Mouse (Mus musculus) kidney, postnatal 0 days (tissue): Measurements from ENCODE around the gene Arhgap10. TPM values are rescaled to one million over a fixed set of nuclear protein-coding genes. Genes with fewer than 3 reads are reported as not detected.
A peak's percentile ranks its signal among the peaks of the same experiment; 100 is the strongest.

Source experiments
- ATAC-seq: fragments of 200-750 bp; cut with Nextera tagmentation; replicated peaks from 2 replicates; pipeline ENCODE4 v1.8.0; 2017; ENCODE audit warnings: low read depth, moderate number of reproducible peaks, moderate TSS enrichment, moderate library complexity; ENCODE audit not compliant: low FRiP score
- DNase-seq: peaks from one replicate; pipeline ENCODE4 v3.0.0-alpha.2; 2016; ENCODE audit warnings: low spot score
- H3K27ac ChIP-seq: fragments of 300-500 bp; sonication (generic); 2 replicates; pipeline ENCODE4 v1.5.1; 2014; ENCODE audit warnings: mild to moderate bottlenecking
- H3K27me3 ChIP-seq: fragments of 300-500 bp; sonication (generic); 2 replicates; pipeline ENCODE4 v1.6.1; 2014; ENCODE audit warnings: low read length, mixed read lengths; ENCODE audit not compliant: insufficient read depth
- H3K36me3 ChIP-seq: fragments of 300-500 bp; sonication (generic); 2 replicates; pipeline ENCODE4 v1.6.1; 2014; ENCODE audit warnings: low read length, mixed read lengths; ENCODE audit not compliant: insufficient read depth
- H3K4me1 ChIP-seq: fragments of 300-500 bp; sonication (generic); replicated peaks from 2 replicates; pipeline ENCODE4 v1.6.1; 2014; ENCODE audit warnings: antibody characterized with exemption, low read length, mixed read lengths; ENCODE audit not compliant: insufficient read depth
- H3K4me2 ChIP-seq: fragments of 300-500 bp; sonication (generic); 2 replicates; pipeline ENCODE4 v1.6.1; 2014; ENCODE audit warnings: mild to moderate bottlenecking, low read length, moderate library complexity, mixed read lengths
- H3K4me3 ChIP-seq: fragments of 300-500 bp; sonication (generic); replicated peaks from 2 replicates; pipeline ENCODE4 v1.5.1; 2014; ENCODE audit warnings: low read depth, low read length
- H3K9ac ChIP-seq: fragments of 300-500 bp; sonication (generic); 2 replicates; pipeline ENCODE4 v1.6.1; 2014; ENCODE audit warnings: low read depth, low read length
- H3K9me3 ChIP-seq: fragments of 300-500 bp; sonication (generic); replicated peaks from 2 replicates; pipeline ENCODE4 v1.6.1; 2016; ENCODE audit warnings: low read length, inconsistent platforms, mixed read lengths
- CTCF ChIP-seq: IDR thresholded peaks from 2 replicates; pipeline ENCODE4 v1.5.1; 2016; ENCODE audit warnings: antibody characterized with exemption, low read depth, mild to moderate bottlenecking, moderate library complexity
- WGBS: fragments of 180-500 bp; shearing (Covaris S2); extraction: QIAGEN DNeasy Blood & Tissue Kit; methylation state at CpG from one replicate; pipeline ENCODE4 v1.1.7; 2014; 5-methylcytosine and 5-hydroxymethylcytosine counted together
- polyA plus RNA-seq: library from polyadenylated mRNA; unstranded; fragments of >200 nt; fragmentation: Nextera tagmentation; extraction: Ambion mirVana; gene quantifications from 2 replicates; pipeline ENCODE4 v1.2.1, GENCODE M21; 2015

The Arhgap10 gene
- polyA plus RNA-seq, 1 experiment from 2014 or later: 26.6 TPM

- no peak overlapping the region for H3K27ac ChIP-seq
- 70% methylated on average over 7 of the region's 7 CpGs for WGBS
- no peak overlapping the region for H3K4me3 ChIP-seq
- peaks cover 19% of the 10 kb centered on the region for H3K4me1 ChIP-seq
- H3K4me2 ChIP-seq: no peak overlapping the region
- H3K9ac ChIP-seq: no peak overlapping the region
- H3K36me3 ChIP-seq: no peaks in the 10 kb centered on the region
- H3K27me3 ChIP-seq: no peaks in the 10 kb centered on the region
- H3K9me3 ChIP-seq: no peaks in the 10 kb centered on the region
- DNase-seq: no peak
- TF ChIP-seq CTCF: no peak
- ATAC-seq: no peak
Measured at GRCm38 (mm10) chr8:77509044-77509443, 8.7 kb downstream of the Arhgap10 start.

- no peaks in the 10 kb centered on the region for H3K9me3 ChIP-seq
- peak overlapping the region; percentile 6; the same call in 1 of the 2 replicates for H3K4me2 ChIP-seq
- no peaks in the 10 kb centered on the region for H3K36me3 ChIP-seq
- no peak overlapping the region for H3K4me3 ChIP-seq
- peak; percentile 56 for DNase-seq
- WGBS: 29% methylated on average over 10 of the region's 10 CpGs
- no peak for TF ChIP-seq CTCF
- ATAC-seq: no peak
- H3K4me1 ChIP-seq: peaks cover 15% of the 10 kb centered on the region
- no peak overlapping the region for H3K27ac ChIP-seq
- H3K27me3 ChIP-seq: no peaks in the 10 kb centered on the region
- H3K9ac ChIP-seq: no peak overlapping the region
Measured at GRCm38 (mm10) chr8:77507510-77508035, 10.2 kb downstream of the Arhgap10 start.

- 0 out of 2 replicates have a peak overlapping the region, but pooled peaks have one; percentile 35 for H3K9ac ChIP-seq
- peak; percentile 87 for DNase-seq
- WGBS: 19% methylated on average over 7 of the region's 7 CpGs
- peak overlapping the region; percentile 41 for H3K4me2 ChIP-seq
- H3K4me1 ChIP-seq: peaks cover 14% of the 10 kb centered on the region
- no peaks in the 10 kb centered on the region for H3K9me3 ChIP-seq
- no peak; the same call in 1 of the 2 replicates for ATAC-seq
- H3K27me3 ChIP-seq: no peaks in the 10 kb centered on the region
- H3K27ac ChIP-seq: 0 out of 2 replicates have a peak overlapping the region, but pooled peaks have one; percentile 31
- no peaks in the 10 kb centered on the region for H3K36me3 ChIP-seq
- no peak for TF ChIP-seq CTCF
- H3K4me3 ChIP-seq: no peak overlapping the region
Measured at GRCm38 (mm10) chr8:77506539-77506938, 11.2 kb downstream of the Arhgap10 start.

GRCm38 (mm10) chr8:77502547-77502946 lies 15.2 kb downstream of the Arhgap10 start:
- ATAC-seq (no peak), DNase-seq (no peak)
- WGBS: 92% methylated on average over 6 of the region's 6 CpGs
- Histone ChIP-seq H3K27ac (no peak overlapping the region), H3K27me3 (no peaks in the 10 kb centered on the region), H3K4me2 (no peak overlapping the region), H3K4me1 (peaks cover 10% of the 10 kb centered on the region), H3K4me3 (no peak overlapping the region), H3K9me3 (no peaks in the 10 kb centered on the region), H3K9ac (no peak overlapping the region), H3K36me3 (no peaks in the 10 kb centered on the region)
- TF ChIP-seq CTCF: no peak

- H3K36me3 ChIP-seq: no peaks in the 10 kb centered on the region
- H3K27ac ChIP-seq: no peak overlapping the region
- no peak overlapping the region for H3K4me3 ChIP-seq
- H3K4me1 ChIP-seq: no peaks in the 10 kb centered on the region
- no peak for TF ChIP-seq CTCF
- H3K4me2 ChIP-seq: no peak overlapping the region
- DNase-seq: no peak
- H3K9ac ChIP-seq: no peak overlapping the region
- H3K27me3 ChIP-seq: no peaks in the 10 kb centered on the region
- 82% methylated on average over 8 of the region's 8 CpGs for WGBS
- no peaks in the 10 kb centered on the region for H3K9me3 ChIP-seq
- ATAC-seq: no peak
Measured at GRCm38 (mm10) chr8:77501131-77501530, 16.6 kb downstream of the Arhgap10 start.

GRCm38 (mm10) chr8:77500264-77500663 lies 17.5 kb downstream of the Arhgap10 start:
- no peaks in the 10 kb centered on the region for H3K9me3 ChIP-seq
- no peak for DNase-seq
- no peaks in the 10 kb centered on the region for H3K36me3 ChIP-seq
- H3K4me3 ChIP-seq: no peak overlapping the region
- 87% methylated on average over 3 of the region's 3 CpGs for WGBS
- no peak overlapping the region for H3K9ac ChIP-seq
- no peak overlapping the region for H3K27ac ChIP-seq
- H3K27me3 ChIP-seq: no peaks in the 10 kb centered on the region
- no peak for ATAC-seq
- no peak overlapping the region for H3K4me2 ChIP-seq
- no peaks in the 10 kb centered on the region for H3K4me1 ChIP-seq
- no peak for TF ChIP-seq CTCF

- ATAC-seq (no peak), DNase-seq (no peak)
- Histone ChIP-seq H3K4me3 (no peak overlapping the region), H3K4me1 (0 out of 2 replicates have a peak, but pooled peaks cover 3% of the 10 kb centered on the region), H3K9me3 (no peaks in the 10 kb centered on the region), H3K36me3 (no peaks in the 10 kb centered on the region), H3K27ac (no peak overlapping the region), H3K4me2 (no peak overlapping the region), H3K27me3 (no peaks in the 10 kb centered on the region), H3K9ac (no peak overlapping the region)
- 58% methylated on average over 2 of the region's 2 CpGs for WGBS
- TF ChIP-seq CTCF: no peak
Measured at GRCm38 (mm10) chr8:77497442-77497841, 20.3 kb downstream of the Arhgap10 start.
